Mouse (Mus musculus): ENCODE results near the gene Thg1l.

DNA sequence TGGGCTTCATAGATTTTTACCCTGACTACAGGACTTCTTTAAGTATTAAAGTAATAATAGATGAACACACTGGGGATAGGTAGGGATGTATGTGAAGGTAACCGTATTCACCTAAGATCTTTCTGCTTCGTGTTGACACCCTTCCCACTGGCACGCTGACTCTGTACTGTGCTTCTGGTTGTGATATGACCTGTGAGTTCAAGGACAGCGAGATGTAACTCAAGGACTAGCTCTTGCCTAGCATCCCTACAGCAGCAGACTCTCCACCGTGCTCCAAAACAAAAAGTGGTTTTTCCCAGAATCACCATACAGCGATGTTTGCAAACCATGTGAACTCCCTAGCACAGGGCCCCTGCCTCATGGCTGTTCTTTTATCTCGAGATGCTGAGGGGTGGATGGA is 47.2 kb downstream of the Thg1l start:
- no peak for TF ChIP-seq CTCF (IDR thresholded peaks at IDR 0.05; ENCODE audit: extremely low read depth, insufficient read depth, insufficient read length, insufficient replicate concordance)
- TF ChIP-seq POLR2A (IDR thresholded peaks at IDR 0.05; ENCODE audit: low read depth, low read length), result no peak

Data from spleen, adult 2 months (tissue).